Mouse (Mus musculus): ENCODE data around the gene Akap8l. TPM values are rescaled to one million over a fixed set of nuclear protein-coding genes. Genes with fewer than 3 reads are reported as not detected.

Akap8l gene
- polyA plus RNA-seq, 1 experiment = 23.1 TPM

GRCm38 (mm10) chr17:32382576-32382975 lies 32.2 kb upstream of the Akap8l start:
- TF ChIP-seq GATA1 (IDR thresholded peaks at IDR 0.05; ENCODE audit: low read length) (no peak), TAL1 (IDR thresholded peaks at IDR 0.05; ENCODE audit: low read length) (no peak)
- H3K9me3 ChIP-seq (ENCODE audit: control insufficient read depth, low read length) = no peaks in the 10 kb centered on the region

GRCm38 (mm10) chr17:32378786-32379185 lies 28.4 kb upstream of the Akap8l start:
- Histone ChIP-seq H3K4me1 (ENCODE audit: control insufficient read depth) (peaks cover 19% of the 10 kb centered on the region), H3K27me3 (ENCODE audit: control insufficient read depth) (no peaks in the 10 kb centered on the region), H3K4me3 (replicated peaks) (no peak overlapping the region), H3K9me3 (ENCODE audit: control insufficient read depth, low read length) (no peaks in the 10 kb centered on the region), H3K36me3 (ENCODE audit: control insufficient read depth) (peaks cover 13% of the 10 kb centered on the region)
- TF ChIP-seq GATA1 (IDR thresholded peaks at IDR 0.05; ENCODE audit: low read length) = no peak
- no peak for TF ChIP-seq TAL1 (IDR thresholded peaks at IDR 0.05; ENCODE audit: low read length)

More at GRCm38 (mm10) chr17:32382576-32382975, 32.2 kb upstream of the Akap8l start:
- no peaks in the 10 kb centered on the region for H3K27me3 ChIP-seq (ENCODE audit: control insufficient read depth)
- H3K4me1 ChIP-seq (ENCODE audit: control insufficient read depth) = peaks cover 17% of the 10 kb centered on the region
- peaks cover 7% of the 10 kb centered on the region for H3K36me3 ChIP-seq (ENCODE audit: control insufficient read depth)
- H3K4me3 ChIP-seq (replicated peaks) = no peak overlapping the region

GRCm38 (mm10) chr17:32377137-32377536 lies 26.7 kb upstream of the Akap8l start:
- Histone ChIP-seq H3K4me1 (ENCODE audit: control insufficient read depth) (peaks cover 19% of the 10 kb centered on the region), H3K36me3 (ENCODE audit: control insufficient read depth) (peaks cover 11% of the 10 kb centered on the region), H3K9me3 (ENCODE audit: control insufficient read depth, low read length) (no peaks in the 10 kb centered on the region), H3K27me3 (ENCODE audit: control insufficient read depth) (no peaks in the 10 kb centered on the region), H3K4me3 (replicated peaks) (no peak overlapping the region)
- TF ChIP-seq GATA1 (IDR thresholded peaks at IDR 0.05; ENCODE audit: low read length) = no peak
- no peak for TF ChIP-seq TAL1 (IDR thresholded peaks at IDR 0.05; ENCODE audit: low read length)

GRCm38 (mm10) chr17:32376475-32376874 lies 26.1 kb upstream of the Akap8l start:
- Histone ChIP-seq H3K9me3 (ENCODE audit: control insufficient read depth, low read length) (no peaks in the 10 kb centered on the region), H3K4me3 (replicated peaks) (no peak overlapping the region), H3K36me3 (ENCODE audit: control insufficient read depth) (peaks cover 11% of the 10 kb centered on the region), H3K4me1 (ENCODE audit: control insufficient read depth) (peaks cover 19% of the 10 kb centered on the region), H3K27me3 (ENCODE audit: control insufficient read depth) (no peaks in the 10 kb centered on the region)
- TF ChIP-seq TAL1 (IDR thresholded peaks at IDR 0.05; ENCODE audit: low read length) (no peak), GATA1 (IDR thresholded peaks at IDR 0.05; ENCODE audit: low read length) (no peak)

- no peaks in the 10 kb centered on the region for H3K9me3 ChIP-seq (ENCODE audit: control insufficient read depth, low read length)
- no peaks in the 10 kb centered on the region for H3K27me3 ChIP-seq (ENCODE audit: control insufficient read depth)
- no peak for TF ChIP-seq TAL1 (IDR thresholded peaks at IDR 0.05; ENCODE audit: low read length)
- no peak for TF ChIP-seq GATA1 (IDR thresholded peaks at IDR 0.05; ENCODE audit: low read length)
- no peak overlapping the region for H3K4me3 ChIP-seq (replicated peaks)
- peaks cover 22% of the 10 kb centered on the region for H3K4me1 ChIP-seq (ENCODE audit: control insufficient read depth)
- peaks cover 6% of the 10 kb centered on the region for H3K36me3 ChIP-seq (ENCODE audit: control insufficient read depth)
These were observed 18.7 kb upstream of the Akap8l start for GRCm38 (mm10) chr17:32368991-32369578.

GRCm38 (mm10) chr17:32367706-32368105 lies 17.3 kb upstream of the Akap8l start:
- Histone ChIP-seq H3K27me3 (ENCODE audit: control insufficient read depth) (no peaks in the 10 kb centered on the region), H3K36me3 (ENCODE audit: control insufficient read depth) (peaks cover 9% of the 10 kb centered on the region), H3K4me3 (replicated peaks) (no peak overlapping the region), H3K9me3 (ENCODE audit: control insufficient read depth, low read length) (no peaks in the 10 kb centered on the region), H3K4me1 (ENCODE audit: control insufficient read depth) (peaks cover 34% of the 10 kb centered on the region)
- no peak for TF ChIP-seq GATA1 (IDR thresholded peaks at IDR 0.05; ENCODE audit: low read length)
- TF ChIP-seq TAL1 (IDR thresholded peaks at IDR 0.05; ENCODE audit: low read length) = no peak

- Histone ChIP-seq H3K36me3 (ENCODE audit: control insufficient read depth) (peaks cover 33% of the 10 kb centered on the region), H3K27me3 (ENCODE audit: control insufficient read depth) (no peaks in the 10 kb centered on the region), H3K9me3 (ENCODE audit: control insufficient read depth, low read length) (no peaks in the 10 kb centered on the region), H3K4me1 (ENCODE audit: control insufficient read depth) (peaks cover 46% of the 10 kb centered on the region), H3K4me3 (replicated peaks) (peak overlapping the region; percentile 77)
- TF ChIP-seq TAL1 (IDR thresholded peaks at IDR 0.05; ENCODE audit: low read length) (no peak), GATA1 (IDR thresholded peaks at IDR 0.05; ENCODE audit: low read length) (no peak)
These were observed 14.9 kb upstream of the Akap8l start for GRCm38 (mm10) chr17:32365296-32365695.

GRCm38 (mm10) chr17:32364850-32365249 lies 14.4 kb upstream of the Akap8l start:
- Histone ChIP-seq H3K4me3 (replicated peaks) (peak overlapping the region; percentile 77), H3K4me1 (ENCODE audit: control insufficient read depth) (peaks cover 46% of the 10 kb centered on the region), H3K9me3 (ENCODE audit: control insufficient read depth, low read length) (no peaks in the 10 kb centered on the region), H3K36me3 (ENCODE audit: control insufficient read depth) (peaks cover 38% of the 10 kb centered on the region), H3K27me3 (ENCODE audit: control insufficient read depth) (no peaks in the 10 kb centered on the region)
- TF ChIP-seq GATA1 (IDR thresholded peaks at IDR 0.05; ENCODE audit: low read length) (no peak), TAL1 (IDR thresholded peaks at IDR 0.05; ENCODE audit: low read length) (no peak)

GRCm38 (mm10) chr17:32364331-32364730 lies 13.9 kb upstream of the Akap8l start:
- no peaks in the 10 kb centered on the region for H3K9me3 ChIP-seq (ENCODE audit: control insufficient read depth, low read length)
- TF ChIP-seq TAL1 (IDR thresholded peaks at IDR 0.05; ENCODE audit: low read length) (no peak), GATA1 (IDR thresholded peaks at IDR 0.05; ENCODE audit: low read length) (no peak)
- H3K36me3 ChIP-seq (ENCODE audit: control insufficient read depth) = peaks cover 43% of the 10 kb centered on the region
- H3K4me3 ChIP-seq (replicated peaks) = peak overlapping the region; percentile 77
- H3K27me3 ChIP-seq (ENCODE audit: control insufficient read depth) = no peaks in the 10 kb centered on the region
- peaks cover 46% of the 10 kb centered on the region for H3K4me1 ChIP-seq (ENCODE audit: control insufficient read depth)

Measured in erythroblast, embryonic 14.5 days (primary cell).